Mouse (Mus musculus): ENCODE measurements around the gene Tet3.

DNA sequence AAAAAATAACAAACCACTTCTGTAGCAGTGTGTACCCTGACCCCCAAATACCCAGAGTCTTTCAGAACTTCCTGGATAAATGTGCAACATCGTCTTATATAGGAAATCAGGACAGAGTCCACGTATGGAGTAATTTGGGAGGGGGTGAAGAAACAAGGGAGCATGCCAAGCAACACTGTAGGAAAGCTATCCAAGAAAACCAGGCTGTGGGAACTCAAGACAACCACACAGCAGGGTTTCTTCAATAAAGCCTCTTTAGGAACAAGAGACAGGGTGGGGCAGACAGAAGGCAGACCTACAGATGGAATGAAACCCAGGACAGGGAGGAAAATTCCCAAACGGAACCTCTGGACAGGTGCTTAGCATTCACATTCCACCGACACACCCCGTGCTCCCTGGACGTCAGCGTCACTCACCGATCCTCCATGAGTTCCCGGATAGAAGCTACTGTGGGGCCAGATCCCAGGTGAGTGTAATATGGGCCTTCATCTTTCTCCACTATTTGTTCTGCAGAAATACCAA, 73.3 kb downstream of the Tet3 start:
- TF ChIP-seq POLR2A (IDR thresholded peaks at IDR 0.05; ENCODE audit: low read depth, low read length) (no peak), CTCF (IDR thresholded peaks at IDR 0.05; ENCODE audit: borderline replicate concordance, insufficient read depth, low read length) (no peak)
